Mouse (Mus musculus) lung, postnatal 10 days (tissue): ENCODE measurements around the gene Camp.
A peak's percentile ranks its signal among the peaks of the same experiment; 100 is the strongest.
"Not testable (repeated sequence)": the region's sequence is repeated elsewhere in the genome, so short reads cannot be mapped to it uniquely, and the experiment has no call there.

Experiments used
- DNase-seq: peaks from one replicate; pipeline ENCODE4 v3.0.0; 2021

Camp gene

DNA sequence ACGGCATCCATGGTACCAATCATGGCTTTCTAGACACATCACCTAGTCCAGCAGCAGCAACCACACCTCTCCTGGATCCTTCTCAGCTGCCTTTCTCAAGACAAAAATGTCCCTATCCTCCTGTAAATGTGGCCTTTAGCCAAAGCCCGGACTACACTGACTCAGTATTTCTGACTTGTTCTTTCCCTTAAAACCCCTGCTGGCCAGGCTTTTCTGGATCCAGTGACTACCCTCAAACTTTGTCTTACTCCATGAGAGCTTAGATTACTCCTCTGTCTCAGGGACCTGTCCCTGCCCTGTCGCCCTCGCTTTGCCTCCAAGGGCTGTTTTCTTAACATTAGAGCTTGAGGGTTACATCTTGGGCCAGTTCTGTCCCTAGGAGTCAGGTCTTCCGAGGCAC, 682 bp upstream of the Camp start:
- DNase-seq: no peak

DNA sequence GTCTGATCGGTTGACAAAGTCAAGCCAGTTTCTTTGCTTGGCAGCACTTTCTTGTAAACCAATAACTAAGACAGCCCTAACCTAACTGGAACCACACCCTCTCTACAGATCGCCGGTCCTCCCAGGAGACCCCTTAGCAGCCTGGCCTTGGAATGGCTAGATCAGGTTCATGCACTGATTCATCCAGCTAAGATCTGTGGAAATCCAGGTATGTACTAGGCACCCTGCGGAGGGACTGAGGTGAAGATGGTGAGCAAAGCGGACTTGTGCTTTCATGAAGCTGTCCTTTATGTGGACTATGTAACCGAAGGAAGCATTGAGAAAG, 16.4 kb downstream of the Camp start:
- DNase-seq: no peak

- DNase-seq: peak; percentile 91
Measured at GRCm38 (mm10) chr9:109832391-109833087, 16.9 kb downstream of the Camp start, which contains the start of gene Nme6. Nme6 (plus strand) TSS chr9:109832749.

DNA sequence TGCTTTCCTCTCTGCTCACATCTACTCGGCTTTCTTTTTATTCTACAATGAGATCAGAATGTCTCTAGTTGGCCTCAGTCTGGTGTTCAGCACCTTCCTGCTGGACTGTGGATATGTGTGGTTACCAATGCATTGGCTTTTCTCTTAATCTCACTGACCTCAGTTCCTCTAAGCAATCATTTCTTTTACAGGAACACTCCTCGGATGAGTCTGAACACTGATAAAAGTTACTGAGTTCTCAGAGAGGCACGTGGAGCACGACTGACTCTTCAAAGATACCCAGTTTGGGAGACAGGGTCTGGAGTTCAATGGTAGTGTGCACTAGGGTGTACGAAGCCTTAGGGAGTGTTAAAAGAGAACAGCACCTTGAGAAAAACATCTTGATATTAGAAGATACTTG, 23.2 kb downstream of the Camp start:
- no peak for DNase-seq

DNA sequence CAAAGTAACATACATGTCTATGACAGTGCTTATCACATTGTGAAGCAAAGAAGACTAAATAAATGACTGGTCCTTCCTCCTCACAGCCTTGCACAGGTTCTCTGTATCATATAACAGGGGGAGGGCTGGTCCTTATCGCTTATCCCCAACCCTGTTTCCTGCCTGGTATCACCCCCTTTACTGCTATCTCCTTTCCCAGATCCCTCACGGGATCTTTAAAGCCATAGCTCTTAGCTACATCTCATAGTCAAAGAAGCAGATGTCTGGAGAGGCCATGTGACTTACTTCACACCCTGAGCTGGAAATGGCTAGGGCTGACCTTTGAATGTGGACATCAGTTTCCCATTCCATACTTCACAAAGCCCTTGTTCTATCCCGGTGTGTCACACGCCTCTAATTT, 23.7 kb downstream of the Camp start:
- no peak for DNase-seq

- no peak for DNase-seq
Measured at GRCm38 (mm10) chr9:109816341-109816740, 33.1 kb downstream of the Camp start.

- DNase-seq: no peak
Measured at GRCm38 (mm10) chr9:109813424-109813823, 36.0 kb downstream of the Camp start.

GRCm38 (mm10) chr9:109811980-109812379, 37.4 kb downstream of the Camp start, which contains the start of gene Spink8:
Spink8 (plus strand) TSS chr9:109812280.
- DNase-seq: no peak

GRCm38 (mm10) chr9:109807898-109808297, 41.5 kb downstream of the Camp start:
- no peak for DNase-seq

- no peak for DNase-seq
Measured at GRCm38 (mm10) chr9:109806695-109807293, 42.6 kb downstream of the Camp start.

GRCm38 (mm10) chr9:109806260-109806659, 43.2 kb downstream of the Camp start:
- DNase-seq: no peak

GRCm38 (mm10) chr9:109805596-109805995, 43.8 kb downstream of the Camp start:
- DNase-seq: not testable (repeated sequence)

GRCm38 (mm10) chr9:109798051-109798450, 51.4 kb downstream of the Camp start:
- DNase-seq: peak; percentile 18
